Mouse (Mus musculus): ENCODE measurements around the gene Klhl29.

DNA sequence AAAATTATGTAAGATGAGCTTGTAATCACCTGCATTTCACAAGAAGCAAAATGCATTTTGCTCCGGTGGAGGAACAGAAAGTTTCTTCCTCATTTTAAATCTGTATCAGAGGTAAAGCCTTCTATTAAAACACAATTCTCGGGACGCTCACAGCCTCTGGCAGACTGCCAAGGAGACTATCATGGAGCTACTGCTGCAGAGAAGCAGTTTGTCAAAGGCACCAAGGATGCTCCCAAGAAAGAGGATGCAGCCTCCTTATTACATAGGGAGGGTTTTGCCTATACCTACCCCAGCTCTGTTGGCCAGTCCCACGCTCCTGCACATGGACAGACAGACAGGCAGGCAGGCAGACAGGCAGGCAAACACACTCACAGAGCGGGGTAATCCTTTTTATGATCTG lies 16.4 kb downstream of the Klhl29 start:
- TF ChIP-seq CTCF (IDR thresholded peaks at IDR 0.05; ENCODE audit: low read depth) (no peak), EP300 (optimal IDR thresholded peaks at IDR 0.05) (no peak)
